Mouse (Mus musculus) stomach, postnatal 0 days (tissue): Measurements from ENCODE around the gene Olfr735. TPM values are rescaled to one million over a fixed set of nuclear protein-coding genes. Genes with fewer than 3 reads are reported as not detected.

Experiments
- ATAC-seq: fragments of 200-750 bp; cut with Nextera tagmentation; 2 replicates; pipeline ENCODE4 v1.8.0; 2017; ENCODE audit not compliant: low FRiP score, low TSS enrichment
- DNase-seq: peaks from one replicate; pipeline ENCODE4 v3.0.0-alpha.2; 2016; ENCODE audit warnings: low spot score
- H3K27ac ChIP-seq: fragments of 300-500 bp; sonication (generic); replicated peaks from 2 replicates; pipeline ENCODE4 v1.5.1; 2014; ENCODE audit warnings: mild to moderate bottlenecking, control low read depth
- H3K27me3 ChIP-seq: fragments of 300-500 bp; sonication (generic); 2 replicates; pipeline ENCODE4 v1.6.1; 2014; ENCODE audit warnings: low read length; ENCODE audit not compliant: control insufficient read depth, insufficient read depth
- H3K36me3 ChIP-seq: fragments of 300-500 bp; sonication (generic); 2 replicates; pipeline ENCODE4 v1.6.1; 2014; ENCODE audit warnings: low read length, mixed read lengths; ENCODE audit not compliant: control insufficient read depth, insufficient read depth
- H3K4me1 ChIP-seq: fragments of 300-500 bp; sonication (generic); replicated peaks from 2 replicates; pipeline ENCODE4 v1.6.1; 2014; ENCODE audit warnings: antibody characterized with exemption; ENCODE audit not compliant: control insufficient read depth, insufficient read depth
- H3K4me2 ChIP-seq: fragments of 300-500 bp; sonication (generic); replicated peaks from 2 replicates; pipeline ENCODE4 v1.6.1; 2014; ENCODE audit warnings: low read depth, mild to moderate bottlenecking, control low read depth, moderate library complexity
- H3K4me3 ChIP-seq: fragments of 300-500 bp; sonication (generic); 2 replicates; pipeline ENCODE4 v1.5.1; 2014; ENCODE audit warnings: low read depth, low read length, control low read depth
- H3K9ac ChIP-seq: fragments of 300-500 bp; sonication (generic); 2 replicates; pipeline ENCODE4 v1.6.1; 2014; ENCODE audit warnings: mild to moderate bottlenecking, low read length, control low read depth, mixed read lengths
- H3K9me3 ChIP-seq: fragments of 300-500 bp; sonication (generic); 2 replicates; pipeline ENCODE4 v1.6.1; 2016; ENCODE audit warnings: low read length; ENCODE audit not compliant: control insufficient read depth
- CTCF ChIP-seq: IDR thresholded peaks from 2 replicates; pipeline ENCODE4 v1.5.1; 2016; ENCODE audit warnings: antibody characterized with exemption, low read depth, mild to moderate bottlenecking, moderate library complexity
- EP300 ChIP-seq: optimal IDR thresholded peaks from 2 replicates; pipeline ENCODE3; 2016; ENCODE audit warnings: antibody characterized with exemption
- WGBS: fragments of 180-500 bp; shearing (Covaris S2); extraction: QIAGEN DNeasy Blood & Tissue Kit; methylation state at CpG from one replicate; pipeline ENCODE4 v1.1.7; 2014; 5-methylcytosine and 5-hydroxymethylcytosine counted together
- polyA plus RNA-seq: library from polyadenylated mRNA; unstranded; fragments of >200 nt; fragmentation: Nextera tagmentation; extraction: Ambion mirVana; gene quantifications from 2 replicates; pipeline ENCODE4 v1.2.1, GENCODE M21; 2015

Olfr735 gene
- polyA plus RNA-seq, 1 experiment from 2014 or later = not detected

GRCm38 (mm10) chr14:50352438-50352837 is 3.8 kb upstream of the Olfr735 start:
- Histone ChIP-seq H3K4me1 (no peaks in the 10 kb centered on the region), H3K27ac (no peak overlapping the region), H3K4me2 (no peak overlapping the region), H3K9ac (no peak overlapping the region), H3K27me3 (no peaks in the 10 kb centered on the region), H3K36me3 (no peaks in the 10 kb centered on the region), H3K4me3 (no peak overlapping the region), H3K9me3 (no peaks in the 10 kb centered on the region)
- ATAC-seq = no peak
- no peak for TF ChIP-seq EP300
- TF ChIP-seq CTCF = peak; percentile 60
- WGBS = 39% methylated on average over 3 of the region's 3 CpGs
- DNase-seq = peak; percentile 26

GRCm38 (mm10) chr14:50326661-50327060 is 22.0 kb downstream of the Olfr735 start, which contains the start of gene Olfr734:
Gene Olfr734 (minus strand): TSS chr14:50326761.
- Histone ChIP-seq H3K27ac (no peak within 1 kb of the TSS), H3K9ac (no peak within 1 kb of the TSS), H3K36me3 (no peaks in the 10 kb centered on the region), H3K4me2 (no peak within 1 kb of the TSS), H3K27me3 (no peaks in the 10 kb centered on the region), H3K9me3 (no peaks in the 10 kb centered on the region), H3K4me3 (no peak within 1 kb of the TSS), H3K4me1 (no peaks in the 10 kb centered on the region)
- ATAC-seq (no peak), DNase-seq (no peak)
- no peak for TF ChIP-seq EP300
- TF ChIP-seq CTCF = no peak
- WGBS = 51% methylated on average over 1 of the region's 1 CpGs

GRCm38 (mm10) chr14:50301422-50301821 is 47.2 kb downstream of the Olfr735 start, which contains the start of gene Olfr733:
Gene Olfr733 (minus strand): TSS chr14:50301522.
- no peaks in the 10 kb centered on the region for H3K27me3 ChIP-seq
- H3K36me3 ChIP-seq = no peaks in the 10 kb centered on the region
- H3K9ac ChIP-seq = no peak within 1 kb of the TSS
- ATAC-seq (no peak), DNase-seq (no peak)
- H3K4me1 ChIP-seq = no peaks in the 10 kb centered on the region
- H3K27ac ChIP-seq = no peak within 1 kb of the TSS
- H3K4me3 ChIP-seq = no peak within 1 kb of the TSS
- TF ChIP-seq CTCF (no peak), EP300 (no peak)
- no peaks in the 10 kb centered on the region for H3K9me3 ChIP-seq
- no peak within 1 kb of the TSS for H3K4me2 ChIP-seq

Other genes starting within 250 kb of the Olfr735 start
- gene Olfr727, start 225.7 kb downstream of the Olfr735 start, polyA plus RNA-seq = not detected in 2 replicates
- 0.04 TPM in 1 of 2 replicates, not detected in the other for gene Olfr728, start 206.2 kb downstream of the Olfr735 start, polyA plus RNA-seq
- gene Olfr729, start 196.0 kb downstream of the Olfr735 start, polyA plus RNA-seq = not detected in 2 replicates
- not detected in 2 replicates for gene Olfr730, start 160.7 kb downstream of the Olfr735 start, polyA plus RNA-seq
- not detected in 2 replicates for gene Olfr731, start 107.0 kb downstream of the Olfr735 start, polyA plus RNA-seq
- gene Olfr732, start 64.7 kb downstream of the Olfr735 start, polyA plus RNA-seq = not detected in 2 replicates
- not detected in 2 replicates for gene Olfr733, start 47.4 kb downstream of the Olfr735 start, polyA plus RNA-seq
- gene Olfr734, start 22.1 kb downstream of the Olfr735 start, polyA plus RNA-seq = not detected in 2 replicates
- 0.04 TPM in 1 of 2 replicates, not detected in the other for gene Tlr11, start 9.0 kb upstream of the Olfr735 start, polyA plus RNA-seq
- gene Olfr736, start 32.3 kb upstream of the Olfr735 start, polyA plus RNA-seq = not detected in 2 replicates
- not detected in 2 replicates for gene Olfr738, start 58.7 kb upstream of the Olfr735 start, polyA plus RNA-seq
- not detected in 2 replicates for gene Olfr739, start 69.8 kb upstream of the Olfr735 start, polyA plus RNA-seq
- gene Olfr740, start 96.7 kb upstream of the Olfr735 start, polyA plus RNA-seq = 0.02 TPM in 1 of 2 replicates, not detected in the other
- gene Olfr741, start 123.9 kb upstream of the Olfr735 start, polyA plus RNA-seq = 0.02 TPM in 1 of 2 replicates, not detected in the other
- not detected in 2 replicates for gene Olfr742, start 154.7 kb upstream of the Olfr735 start, polyA plus RNA-seq
- gene Olfr743, start 173.0 kb upstream of the Olfr735 start, polyA plus RNA-seq = not detected in 2 replicates